Mouse (Mus musculus) lung, adult 18-20 months (tissue): ENCODE measurements around the gene Gm5065.

Experiments
- DNase-seq, 2 experiments: peaks; one replicate each; pipeline ENCODE4 v3.0.0; 2022; ENCODE audit warnings: mixed read lengths in 2 of 2

The Gm5065 gene

GRCm38 (mm10) chr7:5350237-5350636, at the start of gene Gm5065:
TSS of gene Gm5065 (plus strand) at chr7:5350537.
- no peak for DNase-seq

DNA sequence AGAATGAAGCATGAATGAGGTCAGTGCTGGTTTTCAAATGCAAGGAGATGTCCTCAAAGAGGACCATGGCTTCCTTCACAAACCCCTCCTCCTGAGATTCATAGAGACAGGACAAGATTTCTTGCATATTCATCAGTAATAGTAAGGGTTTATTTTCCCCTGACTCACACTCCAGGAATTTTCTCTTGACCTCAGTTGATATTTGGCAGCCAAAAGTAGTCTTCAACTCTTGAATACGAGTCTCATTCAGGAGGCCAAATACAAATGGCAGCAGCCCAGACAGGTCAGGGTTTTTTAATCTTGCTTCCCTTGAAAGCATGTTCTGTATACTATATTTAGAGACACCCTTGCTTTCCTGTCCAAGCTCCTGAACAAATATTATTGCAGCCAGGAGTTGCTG, 22.8 kb upstream of the Gm5065 start:
- no peak for DNase-seq

DNA sequence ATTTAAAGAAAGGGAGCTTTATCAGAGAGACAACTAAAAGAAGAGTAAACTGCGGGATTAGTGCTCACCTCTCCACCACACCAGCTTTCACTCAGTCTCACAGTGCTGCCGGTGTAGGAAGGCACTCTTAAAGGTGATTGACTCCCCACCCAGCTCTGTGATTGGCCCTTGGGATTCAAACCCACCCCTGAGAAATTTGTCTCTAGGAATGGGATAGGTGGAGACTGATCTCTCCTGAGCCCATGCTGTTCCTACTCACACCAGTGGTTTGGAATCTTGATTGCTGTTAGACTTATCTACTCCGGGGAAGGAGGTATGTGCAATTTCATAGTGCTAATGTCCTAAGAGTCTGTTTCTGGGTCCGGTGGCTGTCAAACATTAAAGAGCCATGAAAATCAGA, 598 bp downstream of the Gm5065 start, which contains the start of gene Nlrp2:
TSS of gene Nlrp2 (minus strand) at position 101 of the 400 bp plus-strand sequence.
- DNase-seq, result no peak

- DNase-seq, result no peak
Measured at GRCm38 (mm10) chr7:5363599-5363998, 13.3 kb downstream of the Gm5065 start.

- no peak for DNase-seq
Measured at GRCm38 (mm10) chr7:5366724-5367123, 16.4 kb downstream of the Gm5065 start.

DNA sequence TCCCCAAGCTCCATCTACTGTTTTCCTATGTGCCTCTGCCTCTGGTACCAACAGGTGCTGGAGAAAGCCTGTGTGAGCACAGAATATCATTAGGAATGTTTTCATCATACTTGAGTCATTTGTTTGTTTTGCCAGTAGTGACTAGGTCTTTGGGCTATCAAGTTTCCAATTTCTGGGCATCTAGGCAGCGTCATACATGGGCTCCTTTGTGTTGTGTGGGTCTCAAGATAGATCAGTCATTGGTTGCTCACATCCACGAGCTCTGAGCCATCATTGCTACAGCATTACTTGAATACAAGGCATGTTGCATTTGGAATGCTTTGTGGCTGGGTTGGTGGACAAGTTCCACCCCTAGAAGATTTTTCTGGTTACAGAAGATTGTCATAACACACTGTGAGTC, 55.9 kb downstream of the Gm5065 start:
- no peak for DNase-seq
